ENCODE assay signal across 8 mouse cellular contexts in the genomic region with DNA sequence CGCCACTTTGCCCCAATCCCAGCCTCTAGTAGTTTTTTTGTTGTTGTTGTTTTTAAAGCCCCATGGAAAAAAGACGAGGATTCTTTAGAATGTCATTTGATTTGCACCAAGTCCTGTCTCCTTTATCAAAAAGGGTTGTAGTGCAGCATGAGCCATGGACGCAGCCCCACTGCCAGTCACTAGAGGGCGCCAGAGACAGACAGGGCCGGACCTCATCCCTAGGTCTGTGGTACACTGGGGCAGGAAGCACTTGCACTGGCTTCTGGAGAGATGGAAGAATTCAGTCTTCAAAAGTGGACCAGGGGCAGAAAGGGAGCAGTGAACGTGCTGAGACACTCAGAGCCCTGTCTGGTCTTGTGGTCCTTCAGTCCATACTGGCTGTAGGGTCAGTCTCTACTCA. TPM values are rescaled to one million over a fixed set of nuclear protein-coding genes. Genes with fewer than 3 reads are reported as not detected.
DNase-seq lines count a peak whose midpoint lies in the region; ATAC-seq and TF ChIP-seq lines count a peak whose summit lies in the region.

No protein-coding gene starts in this region.

- peaks cover 2% of the 10 kb centered on the region; the same call in 1 of the 2 replicates for H3K79me2 ChIP-seq in liver, adult 2 months (ENCODE audit: control insufficient read depth, insufficient read depth, low read length)

- no peak overlapping the region for H3K27ac ChIP-seq in kidney, embryonic 14.5 days (ENCODE audit: low read depth, low read length)
- no peak overlapping the region for H3K27ac ChIP-seq in kidney, embryonic 16.5 days (ENCODE audit: low read length)
- no peak overlapping the region for H3K27ac ChIP-seq in liver, adult 2 months (replicated peaks; ENCODE audit: insufficient read depth, low read depth, low read length)
- no peak overlapping the region for H3K27ac ChIP-seq in neural tube, embryonic 12.5 days

- peak; percentile 98 for TF ChIP-seq CTCF in liver, adult 2 months (IDR thresholded peaks at IDR 0.05; ENCODE audit: low read depth, low read length)

- H3K4me3 ChIP-seq in kidney, embryonic 14.5 days (ENCODE audit: low read length), result no peak overlapping the region; the same call in 1 of the 2 replicates
- H3K4me3 ChIP-seq in kidney, embryonic 16.5 days (ENCODE audit: low read length), result no peak overlapping the region; the same call in 1 of the 2 replicates
- no peak overlapping the region for H3K4me3 ChIP-seq in liver, adult 2 months (ENCODE audit: insufficient read depth, low read depth, low read length)
- H3K4me3 ChIP-seq in neural tube, embryonic 12.5 days, result no peak overlapping the region

- WGBS in kidney, embryonic 14.5 days, result 35% methylated on average over 6 of the region's 6 CpGs
- WGBS in kidney, embryonic 16.5 days, result 34% methylated on average over 6 of the region's 6 CpGs
- WGBS in liver, adult 2 months, result 28% methylated on average over 6 of the region's 6 CpGs
- 38% methylated on average over 6 of the region's 6 CpGs for WGBS in neural tube, embryonic 12.5 days

- peak; percentile 81 for DNase-seq in kidney, adult 11 months
- DNase-seq in gastrocnemius, postnatal 4 days (ENCODE audit: low spot score in 2 of 2), result peak; percentile 78 to 87
- DNase-seq in liver, adult 2 months (ENCODE audit: extremely low read depth, low read depth, low spot score), result peak; percentile 47
- peak; percentile 74 for DNase-seq in testis, postnatal 14 days (ENCODE audit: low spot score)

- H3K27me3 ChIP-seq in kidney, embryonic 14.5 days (ENCODE audit: control insufficient read depth, insufficient read depth, low read length), result no peaks in the 10 kb centered on the region
- no peaks in the 10 kb centered on the region for H3K27me3 ChIP-seq in kidney, embryonic 16.5 days (ENCODE audit: insufficient read depth, low read length)
- H3K27me3 ChIP-seq in liver, adult 2 months (ENCODE audit: control insufficient read depth, insufficient read depth, low read length), result no peaks in the 10 kb centered on the region
- H3K27me3 ChIP-seq in neural tube, embryonic 12.5 days (replicated peaks), result no peaks in the 10 kb centered on the region

- no peaks in the 10 kb centered on the region for H3K9me3 ChIP-seq in kidney, embryonic 14.5 days (ENCODE audit: control insufficient read depth, low read length)
- no peaks in the 10 kb centered on the region for H3K9me3 ChIP-seq in kidney, embryonic 16.5 days (ENCODE audit: low read length)
- no peaks in the 10 kb centered on the region for H3K9me3 ChIP-seq in neural tube, embryonic 12.5 days

- H3K36me3 ChIP-seq in kidney, embryonic 14.5 days (ENCODE audit: control insufficient read depth, insufficient read depth, low read length), result peaks cover 55% of the 10 kb centered on the region
- peaks cover 48% of the 10 kb centered on the region for H3K36me3 ChIP-seq in kidney, embryonic 16.5 days (ENCODE audit: insufficient read depth, low read length)
- peaks cover 4% of the 10 kb centered on the region; the same call in 1 of the 2 replicates for H3K36me3 ChIP-seq in liver, adult 2 months (ENCODE audit: control insufficient read depth, insufficient read depth, low read length)
- peaks cover 53% of the 10 kb centered on the region for H3K36me3 ChIP-seq in neural tube, embryonic 12.5 days

- H3K4me1 ChIP-seq in kidney, embryonic 14.5 days (ENCODE audit: control insufficient read depth, insufficient read depth, low read length), result peaks cover 17% of the 10 kb centered on the region
- H3K4me1 ChIP-seq in kidney, embryonic 16.5 days (ENCODE audit: insufficient read depth, low read length), result peaks cover 29% of the 10 kb centered on the region
- H3K4me1 ChIP-seq in liver, adult 2 months (ENCODE audit: control insufficient read depth, insufficient read depth, low read length), result peaks cover 6% of the 10 kb centered on the region
- H3K4me1 ChIP-seq in neural tube, embryonic 12.5 days, result peaks cover 24% of the 10 kb centered on the region

- no peak for TF ChIP-seq POLR2A in liver, adult 2 months (IDR thresholded peaks at IDR 0.05; ENCODE audit: extremely low read depth, insufficient read depth, low read length)

- H3K9ac ChIP-seq in kidney, embryonic 14.5 days (ENCODE audit: low read depth, low read length), result no peak overlapping the region
- H3K9ac ChIP-seq in kidney, embryonic 16.5 days (replicated peaks; ENCODE audit: low read length), result no peak overlapping the region
- no peak overlapping the region for H3K9ac ChIP-seq in liver, adult 2 months (ENCODE audit: low read depth, low read length)
- 0 out of 2 replicates have a peak overlapping the region, but pooled peaks have one; percentile 5 for H3K9ac ChIP-seq in neural tube, embryonic 12.5 days

- H3K4me2 ChIP-seq in kidney, embryonic 14.5 days (replicated peaks; ENCODE audit: low read depth, low read length), result no peak overlapping the region
- 0 out of 2 replicates have a peak overlapping the region, but pooled peaks have one; percentile 4 for H3K4me2 ChIP-seq in kidney, embryonic 16.5 days (replicated peaks; ENCODE audit: low read depth, low read length)
- H3K4me2 ChIP-seq in neural tube, embryonic 12.5 days (replicated peaks), result peak overlapping the region; percentile 71; the same call in 1 of the 2 replicates

- ATAC-seq in kidney, embryonic 14.5 days (ENCODE audit: low FRiP score, low TSS enrichment), result no peak
- ATAC-seq in common myeloid progenitor, adult 5-6 weeks (replicated peaks; ENCODE audit: low read depth, poor library complexity, severe bottlenecking), result peak; percentile 27; the same call in 1 of the 2 replicates
- no peak for ATAC-seq in kidney, embryonic 16.5 days (ENCODE audit: low FRiP score, low TSS enrichment)
- ATAC-seq in neural tube, embryonic 12.5 days (ENCODE audit: low FRiP score, low read depth), result no peak

RNA-seq across cellular contexts. Expression of gene Prmt1, which starts 3.3 kb away (rescaled TPM):
- polyA plus RNA-seq in kidney, embryonic 14.5 days (2014; fragmentation: Nextera tagmentation; extraction: Ambion mirVana), result 258 and 308 TPM in 2 replicates
- total RNA-seq in common myeloid progenitor, adult 5-6 weeks (2017), result 143 and 170 TPM in 2 replicates
- total RNA-seq in gastrocnemius, postnatal 4 days (2021), result 100 to 1,000 TPM; 318 to 331 TPM
- polyA plus RNA-seq in kidney, embryonic 16.5 days (2015; fragmentation: Nextera tagmentation; extraction: Ambion mirVana), result 681 and 701 TPM in 2 replicates
- total RNA-seq in liver, adult 2 months (2014; rRNA removed), result 15.9 and 23.0 TPM in 2 replicates
- 26.0 and 36.1 TPM in 2 replicates for polyA plus RNA-seq in liver, adult 2 months (2012; rRNA removed)
- 595 and 646 TPM in 2 replicates for polyA plus RNA-seq in neural tube, embryonic 12.5 days (2016; fragmentation: Nextera tagmentation; extraction: Ambion mirVana)

RNA-seq across cellular contexts. Expression of gene Cpt1c, which starts 8.4 kb away (rescaled TPM):
- 13.7 and 19.2 TPM in 2 replicates for polyA plus RNA-seq in kidney, embryonic 14.5 days (2014; fragmentation: Nextera tagmentation; extraction: Ambion mirVana)
- 0.23 and 1.2 TPM in 2 replicates for total RNA-seq in common myeloid progenitor, adult 5-6 weeks (2017)
- 10 to 100 TPM; 10.3 to 10.8 TPM for total RNA-seq in gastrocnemius, postnatal 4 days (2021)
- 22.4 and 23.8 TPM in 2 replicates for polyA plus RNA-seq in kidney, embryonic 16.5 days (2015; fragmentation: Nextera tagmentation; extraction: Ambion mirVana)
- total RNA-seq in liver, adult 2 months (2014; rRNA removed), result 0.09 and 0.34 TPM in 2 replicates
- polyA plus RNA-seq in liver, adult 2 months (2012; rRNA removed), result 0.71 and 0.91 TPM in 2 replicates
- polyA plus RNA-seq in neural tube, embryonic 12.5 days (2016; fragmentation: Nextera tagmentation; extraction: Ambion mirVana), result 39.7 and 44.1 TPM in 2 replicates

RNA-seq across cellular contexts. Expression of gene Irf3, which starts 14.4 kb away (rescaled TPM):
- 66.2 and 81.6 TPM in 2 replicates for polyA plus RNA-seq in kidney, embryonic 14.5 days (2014; fragmentation: Nextera tagmentation; extraction: Ambion mirVana)
- 92.9 and 129 TPM in 2 replicates for total RNA-seq in common myeloid progenitor, adult 5-6 weeks (2017)
- 10 to 100 TPM; 46.0 to 50.4 TPM for total RNA-seq in gastrocnemius, postnatal 4 days (2021)
- 109 TPM in 2 replicates for polyA plus RNA-seq in kidney, embryonic 16.5 days (2015; fragmentation: Nextera tagmentation; extraction: Ambion mirVana)
- total RNA-seq in liver, adult 2 months (2014; rRNA removed), result 58.5 and 59.0 TPM in 2 replicates
- 82.0 and 101 TPM in 2 replicates for polyA plus RNA-seq in liver, adult 2 months (2012; rRNA removed)
- 71.0 and 73.4 TPM in 2 replicates for polyA plus RNA-seq in neural tube, embryonic 12.5 days (2016; fragmentation: Nextera tagmentation; extraction: Ambion mirVana)

RNA-seq across cellular contexts. Expression of gene Bcl2l12, which starts 15.4 kb away (rescaled TPM):
- 54.9 and 71.1 TPM in 2 replicates for polyA plus RNA-seq in kidney, embryonic 14.5 days (2014; fragmentation: Nextera tagmentation; extraction: Ambion mirVana)
- 29.5 and 33.8 TPM in 2 replicates for total RNA-seq in common myeloid progenitor, adult 5-6 weeks (2017)
- 10 to 100 TPM; 21.5 to 22.0 TPM for total RNA-seq in gastrocnemius, postnatal 4 days (2021)
- polyA plus RNA-seq in kidney, embryonic 16.5 days (2015; fragmentation: Nextera tagmentation; extraction: Ambion mirVana), result 56.1 and 61.9 TPM in 2 replicates
- total RNA-seq in liver, adult 2 months (2014; rRNA removed), result 4.2 and 5.6 TPM in 2 replicates
- 13.3 and 14.5 TPM in 2 replicates for polyA plus RNA-seq in liver, adult 2 months (2012; rRNA removed)
- 41.1 and 42.9 TPM in 2 replicates for polyA plus RNA-seq in neural tube, embryonic 12.5 days (2016; fragmentation: Nextera tagmentation; extraction: Ambion mirVana)

RNA-seq across cellular contexts. Expression of gene Scaf1, which starts 33.1 kb away (rescaled TPM):
- 46.5 and 54.0 TPM in 2 replicates for polyA plus RNA-seq in kidney, embryonic 14.5 days (2014; fragmentation: Nextera tagmentation; extraction: Ambion mirVana)
- 9.6 and 17.0 TPM in 2 replicates for total RNA-seq in common myeloid progenitor, adult 5-6 weeks (2017)
- total RNA-seq in gastrocnemius, postnatal 4 days (2021), result 10 to 100 TPM; 74.1 to 76.0 TPM
- polyA plus RNA-seq in kidney, embryonic 16.5 days (2015; fragmentation: Nextera tagmentation; extraction: Ambion mirVana), result 30.6 and 36.4 TPM in 2 replicates
- 4.4 and 9.7 TPM in 2 replicates for total RNA-seq in liver, adult 2 months (2014; rRNA removed)
- 25.7 and 31.8 TPM in 2 replicates for polyA plus RNA-seq in liver, adult 2 months (2012; rRNA removed)
- polyA plus RNA-seq in neural tube, embryonic 12.5 days (2016; fragmentation: Nextera tagmentation; extraction: Ambion mirVana), result 47.2 and 47.3 TPM in 2 replicates
